Mouse (Mus musculus): Measurements from ENCODE around the gene Clcf1. TPM values are rescaled to one million over a fixed set of nuclear protein-coding genes. Genes with fewer than 3 reads are reported as not detected.
"Not testable (repeated sequence)": the region's sequence is repeated elsewhere in the genome, so short reads cannot be mapped to it uniquely, and the experiment has no call there.

Gene Clcf1
- polyA plus RNA-seq, 1 experiment from 2014 or later = 6.8 TPM

GRCm38 (mm10) chr19:4232651-4233050 is 18.6 kb downstream of the Clcf1 start:
- Histone ChIP-seq H3K9ac (0 out of 2 replicates have a peak overlapping the region, but pooled peaks have one; percentile 53), H3K27me3 (no peaks in the 10 kb centered on the region), H3K36me3 (no peaks in the 10 kb centered on the region), H3K4me3 (replicated peaks) (peak overlapping the region; percentile 53; the same call in 1 of the 2 replicates), H3K27ac (peak overlapping the region; percentile 95), H3K9me3 (replicated peaks) (no peaks in the 10 kb centered on the region), H3K4me1 (peaks cover 51% of the 10 kb centered on the region), H3K4me2 (peak overlapping the region; percentile 67)
- 84% methylated on average over 7 of the region's 7 CpGs for WGBS
- no peak for ATAC-seq (replicated peaks; ENCODE audit: low FRiP score)

DNA sequence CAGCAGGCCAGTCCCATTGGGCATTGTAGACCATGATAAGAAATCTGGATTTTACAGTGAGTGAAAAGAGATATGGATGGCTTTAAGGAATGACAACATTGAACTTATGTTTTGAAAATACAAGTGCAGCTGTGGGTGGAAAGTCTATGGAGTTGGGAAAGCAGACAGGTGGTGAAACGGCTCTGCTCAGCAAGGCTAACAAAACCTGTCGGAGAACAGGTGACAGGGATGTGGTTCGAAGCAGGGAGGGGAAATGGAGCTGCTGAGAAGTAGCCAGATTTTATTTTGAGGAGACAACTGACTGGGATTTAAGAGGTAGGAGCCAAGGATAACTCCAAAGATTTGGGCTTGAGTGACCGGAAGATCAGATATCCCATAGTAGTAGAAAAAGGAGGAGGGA is 20.5 kb downstream of the Clcf1 start:
- Histone ChIP-seq H3K27ac (no peak overlapping the region), H3K27me3 (no peaks in the 10 kb centered on the region), H3K4me2 (no peak overlapping the region), H3K9ac (no peak overlapping the region), H3K4me1 (peaks cover 40% of the 10 kb centered on the region), H3K4me3 (replicated peaks) (no peak overlapping the region), H3K9me3 (replicated peaks) (no peaks in the 10 kb centered on the region), H3K36me3 (no peaks in the 10 kb centered on the region)
- 71% methylated on average over 4 of the region's 4 CpGs for WGBS
- ATAC-seq (replicated peaks; ENCODE audit: low FRiP score) = no peak

DNA sequence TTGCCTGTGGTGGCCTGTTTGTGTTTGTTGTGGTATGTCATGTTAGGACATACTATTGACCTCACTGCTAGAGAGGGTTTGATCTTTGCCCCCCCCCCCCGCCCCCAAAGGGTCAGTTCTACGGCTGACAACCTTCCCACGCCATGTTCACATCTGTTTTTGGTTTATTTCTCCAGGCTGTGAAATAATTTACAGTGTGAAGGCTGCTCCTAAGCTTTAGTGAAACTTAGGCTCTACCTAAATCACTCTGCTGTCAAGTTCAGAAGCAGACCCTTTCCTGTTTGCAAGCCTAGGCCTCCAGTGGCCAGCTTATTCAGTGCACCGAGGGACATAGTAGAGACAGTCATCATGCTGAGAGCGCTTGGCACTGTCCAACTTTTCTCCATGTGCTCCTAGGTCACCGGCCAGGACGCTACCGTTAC is 26.2 kb downstream of the Clcf1 start:
- Histone ChIP-seq H3K4me2 (no peak overlapping the region), H3K36me3 (no peaks in the 10 kb centered on the region), H3K27ac (no peak overlapping the region), H3K9me3 (replicated peaks) (no peaks in the 10 kb centered on the region), H3K4me1 (peaks cover 17% of the 10 kb centered on the region), H3K27me3 (no peaks in the 10 kb centered on the region), H3K4me3 (replicated peaks) (no peak overlapping the region), H3K9ac (no peak overlapping the region)
- no peak for ATAC-seq (replicated peaks; ENCODE audit: low FRiP score)
- WGBS = 35% methylated on average over 8 of the region's 8 CpGs

DNA sequence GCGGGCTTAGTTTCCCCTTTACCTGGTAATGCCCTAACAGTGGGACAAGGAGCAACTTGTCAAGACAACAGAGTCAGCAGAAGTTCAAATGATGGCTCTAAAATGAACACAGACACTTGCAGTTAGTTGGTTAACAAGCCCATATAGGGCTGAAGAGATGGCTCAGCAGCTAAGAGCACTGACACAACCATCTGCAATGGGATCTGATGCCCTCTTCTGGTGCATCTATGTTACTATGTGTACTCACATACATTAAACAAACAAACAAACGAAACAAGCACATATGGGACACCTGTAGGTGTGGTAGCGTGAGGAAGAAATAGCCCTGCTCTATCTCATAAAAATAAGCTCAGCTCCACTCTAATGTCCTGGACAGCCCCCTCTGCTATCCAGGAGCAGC is 28.4 kb downstream of the Clcf1 start:
- no peaks in the 10 kb centered on the region for H3K36me3 ChIP-seq
- H3K4me1 ChIP-seq = peaks cover 17% of the 10 kb centered on the region
- H3K4me2 ChIP-seq = no peak overlapping the region
- no peak overlapping the region for H3K9ac ChIP-seq
- H3K27me3 ChIP-seq = no peaks in the 10 kb centered on the region
- no peak overlapping the region for H3K4me3 ChIP-seq (replicated peaks)
- no peaks in the 10 kb centered on the region for H3K9me3 ChIP-seq (replicated peaks)
- no peak overlapping the region for H3K27ac ChIP-seq
- no peak for ATAC-seq (replicated peaks; ENCODE audit: low FRiP score)
- WGBS = 66% methylated on average over 3 of the region's 3 CpGs

- Histone ChIP-seq H3K4me3 (replicated peaks) (no peak overlapping the region), H3K27ac (no peak overlapping the region), H3K27me3 (no peaks in the 10 kb centered on the region), H3K36me3 (no peaks in the 10 kb centered on the region), H3K4me2 (no peak overlapping the region), H3K9ac (no peak overlapping the region), H3K9me3 (replicated peaks) (no peaks in the 10 kb centered on the region), H3K4me1 (peaks cover 9% of the 10 kb centered on the region)
- no peak for ATAC-seq (replicated peaks; ENCODE audit: low FRiP score)
- 85% methylated on average over 6 of the region's 6 CpGs for WGBS
These were observed 30.7 kb downstream of the Clcf1 start for GRCm38 (mm10) chr19:4244775-4245174.

DNA sequence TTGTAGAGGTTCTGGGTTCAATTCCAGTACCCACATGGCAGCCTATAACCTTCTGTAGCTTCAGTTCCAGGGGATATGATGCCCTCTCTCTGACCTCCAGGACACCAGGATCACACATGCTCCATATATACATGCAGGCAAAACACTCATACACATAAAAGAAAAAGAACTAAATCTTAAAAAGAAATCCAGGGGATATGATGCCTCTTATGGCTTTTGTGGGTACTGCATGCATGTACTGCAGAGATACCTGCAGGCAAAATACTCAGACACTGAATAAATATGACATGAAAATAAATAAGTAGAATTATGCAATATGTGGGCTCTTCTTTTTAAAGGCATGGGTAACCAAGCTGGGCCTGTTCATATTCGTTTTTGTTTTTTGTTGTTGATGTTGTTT is 33.0 kb downstream of the Clcf1 start:
- WGBS = 46% methylated on average over 1 of the region's 1 CpGs

DNA sequence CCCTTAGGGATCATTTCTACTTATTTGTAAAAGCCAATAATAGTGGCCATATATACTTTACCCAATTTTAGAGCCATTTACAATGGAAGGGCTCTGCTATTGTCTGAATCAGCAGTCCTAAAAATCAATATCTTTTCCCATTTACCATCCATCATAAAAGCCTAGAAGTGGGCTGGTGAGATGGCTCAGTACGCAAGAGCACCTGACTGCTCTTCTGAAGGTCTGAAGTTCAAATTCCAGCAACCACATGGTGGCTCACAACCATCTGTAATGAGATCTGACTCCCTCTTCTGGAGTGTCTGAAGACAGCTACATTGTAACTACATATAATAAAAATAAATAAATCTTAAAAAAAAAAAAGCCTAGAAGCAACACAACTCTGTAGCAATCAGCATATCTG is 34.6 kb downstream of the Clcf1 start:
- not testable (repeated sequence) for H3K4me1 ChIP-seq; ATAC-seq (replicated peaks; ENCODE audit: low FRiP score); H3K9me3 ChIP-seq (replicated peaks); H3K27me3 ChIP-seq; H3K4me2 ChIP-seq; H3K36me3 ChIP-seq; H3K9ac ChIP-seq; H3K4me3 ChIP-seq (replicated peaks); H3K27ac ChIP-seq
- WGBS = 71% methylated on average over 1 of the region's 1 CpGs

More for the DNA sequence above, 33.0 kb downstream of the Clcf1 start:
- Histone ChIP-seq H3K27ac (no peak overlapping the region), H3K9ac (no peak overlapping the region), H3K4me2 (no peak overlapping the region), H3K9me3 (replicated peaks) (no peaks in the 10 kb centered on the region), H3K4me1 (no peaks in the 10 kb centered on the region), H3K36me3 (no peaks in the 10 kb centered on the region), H3K27me3 (no peaks in the 10 kb centered on the region), H3K4me3 (replicated peaks) (no peak overlapping the region)
- ATAC-seq (replicated peaks; ENCODE audit: low FRiP score) = no peak

GRCm38 (mm10) chr19:4254230-4254629 is 40.2 kb downstream of the Clcf1 start:
- no peak overlapping the region for H3K4me3 ChIP-seq (replicated peaks)
- H3K36me3 ChIP-seq = no peaks in the 10 kb centered on the region
- peaks cover 13% of the 10 kb centered on the region for H3K4me1 ChIP-seq
- no peak overlapping the region for H3K27ac ChIP-seq
- no peaks in the 10 kb centered on the region for H3K9me3 ChIP-seq (replicated peaks)
- no peak for ATAC-seq (replicated peaks; ENCODE audit: low FRiP score)
- WGBS = 86% methylated on average over 7 of the region's 7 CpGs
- no peak overlapping the region for H3K4me2 ChIP-seq
- H3K9ac ChIP-seq = no peak overlapping the region
- no peaks in the 10 kb centered on the region for H3K27me3 ChIP-seq

GRCm38 (mm10) chr19:4255583-4256162 is 41.6 kb downstream of the Clcf1 start:
- H3K9ac ChIP-seq = no peak overlapping the region
- no peaks in the 10 kb centered on the region for H3K9me3 ChIP-seq (replicated peaks)
- H3K4me3 ChIP-seq (replicated peaks) = no peak overlapping the region
- no peaks in the 10 kb centered on the region for H3K36me3 ChIP-seq
- H3K4me1 ChIP-seq = peaks cover 13% of the 10 kb centered on the region
- ATAC-seq (replicated peaks; ENCODE audit: low FRiP score) = no peak
- no peak overlapping the region for H3K4me2 ChIP-seq
- WGBS = 77% methylated on average over 11 of the region's 11 CpGs
- H3K27ac ChIP-seq = no peak overlapping the region
- H3K27me3 ChIP-seq = no peaks in the 10 kb centered on the region

GRCm38 (mm10) chr19:4257216-4257896 is 43.3 kb downstream of the Clcf1 start:
- no peaks in the 10 kb centered on the region for H3K27me3 ChIP-seq
- no peaks in the 10 kb centered on the region for H3K36me3 ChIP-seq
- peak overlapping the region; percentile 29; the same call in 1 of the 2 replicates for H3K27ac ChIP-seq
- under 1% methylated on average over 41 of the region's 41 CpGs for WGBS
- ATAC-seq (replicated peaks; ENCODE audit: low FRiP score) = peak; percentile 91
- peak overlapping the region; percentile 94 for H3K4me2 ChIP-seq
- peak overlapping the region; percentile 53 for H3K9ac ChIP-seq
- peaks cover 13% of the 10 kb centered on the region for H3K4me1 ChIP-seq
- H3K4me3 ChIP-seq (replicated peaks) = peak overlapping the region; percentile 68
- no peaks in the 10 kb centered on the region for H3K9me3 ChIP-seq (replicated peaks)

DNA sequence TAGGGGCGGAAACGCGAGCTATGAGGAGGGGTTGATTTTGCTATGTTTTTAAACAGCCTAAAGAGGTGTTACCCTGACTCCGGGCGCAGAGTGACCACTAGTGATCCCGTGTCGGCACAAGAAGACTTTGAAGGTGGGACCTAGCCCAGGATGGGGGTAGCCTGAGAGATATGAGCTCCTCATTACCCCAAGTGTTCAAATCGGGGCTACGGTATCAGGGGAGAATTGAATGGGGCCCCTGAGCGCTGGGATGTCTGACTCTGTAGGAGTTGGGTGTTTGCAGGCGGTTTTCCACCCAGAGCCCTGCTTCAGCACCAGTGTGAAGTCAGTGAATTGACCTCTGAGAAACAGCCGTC is 43.8 kb downstream of the Clcf1 start:
- peak overlapping the region; percentile 35; the same call in 1 of the 2 replicates for H3K9ac ChIP-seq
- peaks cover 13% of the 10 kb centered on the region for H3K4me1 ChIP-seq
- no peaks in the 10 kb centered on the region for H3K36me3 ChIP-seq
- ATAC-seq (replicated peaks; ENCODE audit: low FRiP score) = no peak
- peak overlapping the region; percentile 29; the same call in 1 of the 2 replicates for H3K27ac ChIP-seq
- WGBS = 18% methylated on average over 12 of the region's 12 CpGs
- H3K4me3 ChIP-seq (replicated peaks) = peak overlapping the region; percentile 68
- no peaks in the 10 kb centered on the region for H3K27me3 ChIP-seq
- H3K9me3 ChIP-seq (replicated peaks) = no peaks in the 10 kb centered on the region
- peak overlapping the region; percentile 94 for H3K4me2 ChIP-seq

- WGBS = 63% methylated on average over 8 of the region's 8 CpGs
These were observed 47.1 kb downstream of the Clcf1 start for GRCm38 (mm10) chr19:4261038-4261698.

More at GRCm38 (mm10) chr19:4261038-4261698, 47.1 kb downstream of the Clcf1 start:
- ATAC-seq (replicated peaks; ENCODE audit: low FRiP score) = no peak
- Histone ChIP-seq H3K4me2 (no peak overlapping the region), H3K9me3 (replicated peaks) (no peaks in the 10 kb centered on the region), H3K4me3 (replicated peaks) (no peak overlapping the region), H3K4me1 (peaks cover 13% of the 10 kb centered on the region), H3K27ac (no peak overlapping the region), H3K36me3 (no peaks in the 10 kb centered on the region), H3K9ac (no peak overlapping the region), H3K27me3 (no peaks in the 10 kb centered on the region)

Data from kidney, embryonic 15.5 days (tissue).